Mouse (Mus musculus) C2C12 (cell line): ENCODE results near the gene Adgrf5.

ENCODE experiments used
- CEBPB ChIP-seq: IDR thresholded peaks from one replicate; pipeline ENCODE4 v1.6.1; 2011; ENCODE audit warnings: low read depth, mild to moderate bottlenecking, control low read depth, moderate library complexity
- CTCF ChIP-seq: IDR thresholded peaks from one replicate; pipeline ENCODE4 v1.5.1; 2011; ENCODE audit not compliant: control insufficient read depth, insufficient read depth, insufficient read length

DNA sequence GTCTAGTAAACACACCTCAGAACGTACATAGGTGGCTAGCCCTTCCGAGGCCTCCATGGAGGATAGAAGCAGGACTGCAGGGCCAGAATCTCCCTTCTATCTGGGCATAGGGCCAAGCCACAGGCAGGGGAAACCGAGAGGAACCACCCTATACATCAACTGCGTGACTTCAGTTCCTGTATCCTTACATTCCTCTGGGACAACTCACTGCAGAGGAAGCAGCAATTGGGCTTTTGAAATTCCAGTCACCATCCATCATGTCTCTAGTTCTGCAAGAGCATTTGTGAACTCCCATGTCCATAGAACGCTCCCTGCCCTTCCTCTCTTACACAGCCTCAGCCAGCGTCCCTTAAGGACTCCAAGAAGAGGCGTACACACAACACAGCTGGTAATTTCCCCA is 47.3 kb downstream of the Adgrf5 start:
- TF ChIP-seq CEBPB (peak; percentile 39), CTCF (no peak)
